Mouse (Mus musculus): Measurements from ENCODE around the gene Adh6a. TPM values are rescaled to one million over a fixed set of nuclear protein-coding genes. Genes with fewer than 3 reads are reported as not detected.

Gene Adh6a
- polyA plus RNA-seq, 1 experiment from 2014 or later = not detected

GRCm38 (mm10) chr3:138302676-138303075 lies 10.4 kb upstream of the Adh6a start:
- no peak overlapping the region for H3K4me3 ChIP-seq
- 66% methylated on average over 4 of the region's 4 CpGs for WGBS
- H3K9me3 ChIP-seq = peaks cover 7% of the 10 kb centered on the region; the same call in 1 of the 2 replicates
- H3K27ac ChIP-seq = no peak overlapping the region
- H3K36me3 ChIP-seq = no peaks in the 10 kb centered on the region
- no peak for DNase-seq (ENCODE audit: low spot score)
- peaks cover 33% of the 10 kb centered on the region for H3K4me1 ChIP-seq
- H3K27me3 ChIP-seq (ENCODE audit: insufficient read depth, poor library complexity, severe bottlenecking) = no peaks in the 10 kb centered on the region

GRCm38 (mm10) chr3:138303771-138304488 lies 9.2 kb upstream of the Adh6a start:
- peaks cover 33% of the 10 kb centered on the region for H3K4me1 ChIP-seq
- DNase-seq (ENCODE audit: low spot score) = no peak
- H3K9me3 ChIP-seq = no peaks in the 10 kb centered on the region
- no peaks in the 10 kb centered on the region for H3K36me3 ChIP-seq
- 68% methylated on average over 6 of the region's 6 CpGs for WGBS
- H3K27ac ChIP-seq = 0 out of 2 replicates have a peak overlapping the region, but pooled peaks have one; percentile 22
- no peak overlapping the region for H3K4me3 ChIP-seq
- no peaks in the 10 kb centered on the region for H3K27me3 ChIP-seq (ENCODE audit: insufficient read depth, poor library complexity, severe bottlenecking)

- H3K9me3 ChIP-seq = no peaks in the 10 kb centered on the region
- peak overlapping the region; percentile 49; the same call in 1 of the 2 replicates for H3K27ac ChIP-seq
- DNase-seq (ENCODE audit: low spot score) = no peak
- H3K27me3 ChIP-seq (ENCODE audit: insufficient read depth, poor library complexity, severe bottlenecking) = no peaks in the 10 kb centered on the region
- H3K36me3 ChIP-seq = no peaks in the 10 kb centered on the region
- WGBS = 33% methylated on average over 4 of the region's 4 CpGs
- H3K4me1 ChIP-seq = peaks cover 33% of the 10 kb centered on the region
- no peak overlapping the region for H3K4me3 ChIP-seq
Measured at GRCm38 (mm10) chr3:138304489-138304871, 8.6 kb upstream of the Adh6a start.

GRCm38 (mm10) chr3:138305486-138306289 lies 7.4 kb upstream of the Adh6a start:
- Histone ChIP-seq H3K4me3 (no peak overlapping the region), H3K9me3 (no peaks in the 10 kb centered on the region), H3K36me3 (no peaks in the 10 kb centered on the region), H3K27ac (no peak overlapping the region; the same call in none of the 2 replicates), H3K27me3 (ENCODE audit: insufficient read depth, poor library complexity, severe bottlenecking) (no peaks in the 10 kb centered on the region), H3K4me1 (peaks cover 33% of the 10 kb centered on the region)
- WGBS = 64% methylated on average over 10 of the region's 10 CpGs
- no peak for DNase-seq (ENCODE audit: low spot score)

- Histone ChIP-seq H3K9me3 (no peaks in the 10 kb centered on the region), H3K36me3 (no peaks in the 10 kb centered on the region), H3K4me3 (no peak overlapping the region), H3K27me3 (ENCODE audit: insufficient read depth, poor library complexity, severe bottlenecking) (no peaks in the 10 kb centered on the region), H3K4me1 (peaks cover 33% of the 10 kb centered on the region), H3K27ac (no peak overlapping the region)
- DNase-seq (ENCODE audit: low spot score) = no peak
- 56% methylated on average over 8 of the region's 8 CpGs for WGBS
Measured at GRCm38 (mm10) chr3:138306290-138306683, 6.8 kb upstream of the Adh6a start.

GRCm38 (mm10) chr3:138309910-138310309 lies 3.2 kb upstream of the Adh6a start:
- H3K27me3 ChIP-seq (ENCODE audit: insufficient read depth, poor library complexity, severe bottlenecking) = no peaks in the 10 kb centered on the region
- H3K27ac ChIP-seq = no peak overlapping the region
- DNase-seq (ENCODE audit: low spot score) = no peak
- no peaks in the 10 kb centered on the region for H3K36me3 ChIP-seq
- H3K4me3 ChIP-seq = no peak overlapping the region
- no peaks in the 10 kb centered on the region for H3K9me3 ChIP-seq
- WGBS = 84% methylated on average over 8 of the region's 8 CpGs
- peaks cover 10% of the 10 kb centered on the region for H3K4me1 ChIP-seq

GRCm38 (mm10) chr3:138311015-138311414 lies 2.1 kb upstream of the Adh6a start:
- H3K4me1 ChIP-seq = no peaks in the 10 kb centered on the region
- H3K4me3 ChIP-seq = no peak overlapping the region
- no peak for DNase-seq (ENCODE audit: low spot score)
- no peak overlapping the region for H3K27ac ChIP-seq
- no peaks in the 10 kb centered on the region for H3K9me3 ChIP-seq
- WGBS = 83% methylated on average over 6 of the region's 6 CpGs
- H3K36me3 ChIP-seq = no peaks in the 10 kb centered on the region
- H3K27me3 ChIP-seq (ENCODE audit: insufficient read depth, poor library complexity, severe bottlenecking) = no peaks in the 10 kb centered on the region

GRCm38 (mm10) chr3:138316908-138317472 lies 3.9 kb downstream of the Adh6a start:
- Histone ChIP-seq H3K4me1 (no peaks in the 10 kb centered on the region), H3K27me3 (ENCODE audit: insufficient read depth, poor library complexity, severe bottlenecking) (no peaks in the 10 kb centered on the region), H3K4me3 (no peak overlapping the region), H3K27ac (no peak overlapping the region), H3K36me3 (no peaks in the 10 kb centered on the region), H3K9me3 (no peaks in the 10 kb centered on the region)
- DNase-seq (ENCODE audit: low spot score) = no peak
- WGBS = 79% methylated on average over 2 of the region's 2 CpGs

GRCm38 (mm10) chr3:138325001-138325400 lies 11.9 kb downstream of the Adh6a start:
- Histone ChIP-seq H3K9me3 (no peaks in the 10 kb centered on the region), H3K27me3 (ENCODE audit: insufficient read depth, poor library complexity, severe bottlenecking) (no peaks in the 10 kb centered on the region), H3K4me3 (no peak overlapping the region), H3K27ac (no peak overlapping the region), H3K4me1 (no peaks in the 10 kb centered on the region), H3K36me3 (no peaks in the 10 kb centered on the region)
- 90% methylated on average over 17 of the region's 17 CpGs for WGBS
- peak; percentile 66 for DNase-seq (ENCODE audit: low spot score)

- H3K4me1 ChIP-seq = no peaks in the 10 kb centered on the region
- 82% methylated on average over 6 of the region's 6 CpGs for WGBS
- no peaks in the 10 kb centered on the region for H3K36me3 ChIP-seq
- no peaks in the 10 kb centered on the region for H3K27me3 ChIP-seq (ENCODE audit: insufficient read depth, poor library complexity, severe bottlenecking)
- no peaks in the 10 kb centered on the region for H3K9me3 ChIP-seq
- no peak overlapping the region for H3K4me3 ChIP-seq
- no peak overlapping the region for H3K27ac ChIP-seq
- peak; percentile 51 for DNase-seq (ENCODE audit: low spot score)
Measured at GRCm38 (mm10) chr3:138325466-138325865, 12.4 kb downstream of the Adh6a start.

GRCm38 (mm10) chr3:138333910-138334309 lies 20.8 kb downstream of the Adh6a start:
- Histone ChIP-seq H3K27me3 (ENCODE audit: insufficient read depth, poor library complexity, severe bottlenecking) (no peaks in the 10 kb centered on the region), H3K4me1 (peaks cover 9% of the 10 kb centered on the region), H3K27ac (no peak overlapping the region), H3K36me3 (no peaks in the 10 kb centered on the region), H3K4me3 (no peak overlapping the region), H3K9me3 (no peaks in the 10 kb centered on the region)
- WGBS = 78% methylated on average over 8 of the region's 8 CpGs
- no peak for DNase-seq (ENCODE audit: low spot score)

GRCm38 (mm10) chr3:138334320-138334719 lies 21.2 kb downstream of the Adh6a start:
- Histone ChIP-seq H3K36me3 (no peaks in the 10 kb centered on the region), H3K4me1 (peaks cover 9% of the 10 kb centered on the region), H3K27ac (0 out of 2 replicates have a peak overlapping the region, but pooled peaks have one; percentile 49), H3K4me3 (no peak overlapping the region), H3K27me3 (ENCODE audit: insufficient read depth, poor library complexity, severe bottlenecking) (no peaks in the 10 kb centered on the region), H3K9me3 (no peaks in the 10 kb centered on the region)
- DNase-seq (ENCODE audit: low spot score) = no peak
- 58% methylated on average over 4 of the region's 4 CpGs for WGBS

- Histone ChIP-seq H3K27me3 (ENCODE audit: insufficient read depth, poor library complexity, severe bottlenecking) (no peaks in the 10 kb centered on the region), H3K36me3 (no peaks in the 10 kb centered on the region), H3K4me1 (peaks cover 9% of the 10 kb centered on the region), H3K9me3 (no peaks in the 10 kb centered on the region), H3K27ac (no peak overlapping the region), H3K4me3 (no peak overlapping the region)
- no peak for DNase-seq (ENCODE audit: low spot score)
- WGBS = 92% methylated on average over 1 of the region's 1 CpGs
Measured at GRCm38 (mm10) chr3:138335566-138335965, 22.5 kb downstream of the Adh6a start.
